Mouse (Mus musculus) ES-E14 (cell line): ENCODE data around the gene Tmem143.

ENCODE experiments used
- CHD2 ChIP-seq: IDR thresholded peaks from 2 replicates; pipeline ENCODE4 v1.6.1; 2014; ENCODE audit warnings: mild to moderate bottlenecking, low read depth, low read length, inconsistent platforms
- MAFK ChIP-seq: IDR thresholded peaks from 2 replicates; pipeline ENCODE4 v1.6.1; 2014; ENCODE audit warnings: mild to moderate bottlenecking, low read depth, low read length, inconsistent platforms; ENCODE audit not compliant: insufficient read depth
- ZNF384 ChIP-seq: IDR thresholded peaks from 2 replicates; pipeline ENCODE4 v1.6.1; 2012; ENCODE audit warnings: low read depth, low read length, inconsistent platforms

GRCm38 (mm10) chr7:45873061-45873947 lies 23.4 kb upstream of the Tmem143 start:
- no peak for TF ChIP-seq MAFK
- TF ChIP-seq CHD2: no peak
- no peak for TF ChIP-seq ZNF384
